Comparison of ENCODE assay signal across 16 mouse cellular contexts in the genomic region with DNA sequence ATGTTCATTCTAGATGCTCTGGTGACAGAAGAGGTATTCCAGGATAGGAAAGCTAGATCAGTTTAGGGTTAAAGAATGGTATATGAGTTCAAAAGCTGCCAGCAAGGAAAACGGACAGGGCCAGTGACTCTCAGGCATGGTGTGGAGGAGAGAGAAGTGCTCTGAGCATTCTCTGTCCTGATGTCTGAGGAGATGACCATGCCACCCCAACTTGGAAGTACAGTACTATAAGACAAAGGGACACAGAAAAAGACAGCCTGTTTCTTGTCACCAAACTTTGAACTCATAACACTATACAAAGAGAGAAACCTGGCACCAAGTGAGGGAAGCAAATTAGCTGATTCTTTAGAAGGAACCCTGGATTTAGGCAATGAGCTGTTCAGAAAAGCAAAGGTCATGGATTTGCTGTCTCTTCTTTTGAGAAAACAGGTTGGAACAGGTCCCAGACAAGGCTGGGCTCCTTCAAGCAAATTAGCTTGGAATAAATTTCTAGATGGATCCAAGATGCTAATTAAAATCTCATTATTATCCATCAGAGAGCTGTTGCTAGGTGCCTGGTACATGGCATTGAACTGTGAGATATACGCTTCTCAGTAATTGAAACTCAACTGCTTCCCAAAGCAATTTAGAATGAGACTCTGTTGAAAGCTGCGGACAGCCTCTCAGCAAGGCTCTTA. TPM values are rescaled to one million over a fixed set of nuclear protein-coding genes. Genes with fewer than 3 reads are reported as not detected.
A peak's percentile ranks its signal among the peaks of the same experiment; 100 is the strongest.
DNase-seq lines count a peak whose midpoint lies in the region; ATAC-seq lines count a peak whose summit lies in the region.
"Had no signal": no experiment of that assay in that cellular context is flagged by ENCODE, and none has a peak within 500 bp of the region (broad histone marks: within the 10 kb centered on the region; RNA-seq: fewer than 3 reads in every experiment).

No protein-coding gene starts in this region.

- H3K4me1 ChIP-seq in hindbrain, embryonic 13.5 days (replicated peaks): no peaks in the 10 kb centered on the region; the same call in 1 of the 2 replicates
- no peaks in the 10 kb centered on the region for H3K4me1 ChIP-seq in hindbrain, embryonic 11.5 days (replicated peaks; ENCODE audit: control insufficient read depth, insufficient read depth, low read length)
- peaks cover 20% of the 10 kb centered on the region; the same call in 1 of the 2 replicates for H3K4me1 ChIP-seq in forebrain, embryonic 13.5 days
- H3K4me1 ChIP-seq in heart, embryonic 11.5 days (ENCODE audit: control insufficient read depth, insufficient read depth, low read length): no peaks in the 10 kb centered on the region
- H3K4me1 ChIP-seq: embryonic facial prominence, embryonic 12.5 days; megakaryocyte, embryonic 14.5 days had no signal

- no peaks in the 10 kb centered on the region for H3K36me3 ChIP-seq in hindbrain, embryonic 13.5 days
- no peaks in the 10 kb centered on the region for H3K36me3 ChIP-seq in hindbrain, embryonic 11.5 days (ENCODE audit: control insufficient read depth, insufficient read depth, low read length)
- no peaks in the 10 kb centered on the region for H3K36me3 ChIP-seq in forebrain, embryonic 13.5 days (ENCODE audit: poor library complexity, severe bottlenecking)
- no peaks in the 10 kb centered on the region for H3K36me3 ChIP-seq in heart, embryonic 11.5 days (ENCODE audit: control insufficient read depth, insufficient read depth, low read length)
- H3K36me3 ChIP-seq: embryonic facial prominence, embryonic 12.5 days had no signal

- H3K4me2 ChIP-seq in hindbrain, embryonic 13.5 days: no peak overlapping the region
- H3K4me2 ChIP-seq in hindbrain, embryonic 11.5 days (replicated peaks; ENCODE audit: low read depth, low read length): no peak overlapping the region
- H3K4me2 ChIP-seq in forebrain, embryonic 13.5 days: no peak overlapping the region
- H3K4me2 ChIP-seq in heart, embryonic 11.5 days: no peak overlapping the region
- H3K4me2 ChIP-seq: embryonic facial prominence, embryonic 12.5 days; lung, embryonic 14.5 days had no signal

- H3K4me3 ChIP-seq in hindbrain, embryonic 13.5 days: no peak overlapping the region
- no peak overlapping the region for H3K4me3 ChIP-seq in hindbrain, embryonic 11.5 days (ENCODE audit: low read depth, low read length)
- H3K4me3 ChIP-seq in forebrain, embryonic 13.5 days: no peak overlapping the region
- H3K4me3 ChIP-seq in heart, embryonic 11.5 days (ENCODE audit: low read depth, low read length): no peak overlapping the region
- H3K4me3 ChIP-seq: embryonic facial prominence, embryonic 12.5 days; megakaryocyte, embryonic 14.5 days had no signal

- 0 out of 2 replicates have a peak, but pooled peaks cover 10% of the 10 kb centered on the region for H3K27me3 ChIP-seq in hindbrain, embryonic 13.5 days
- H3K27me3 ChIP-seq in hindbrain, embryonic 11.5 days (ENCODE audit: control insufficient read depth, insufficient read depth, low read length): no peaks in the 10 kb centered on the region
- no peaks in the 10 kb centered on the region for H3K27me3 ChIP-seq in forebrain, embryonic 13.5 days
- no peaks in the 10 kb centered on the region for H3K27me3 ChIP-seq in heart, embryonic 11.5 days (ENCODE audit: control insufficient read depth, insufficient read depth, low read length)
- H3K27me3 ChIP-seq: embryonic facial prominence, embryonic 12.5 days; megakaryocyte, embryonic 14.5 days had no signal

- peak; percentile 90 for ATAC-seq in hindbrain, embryonic 13.5 days (ENCODE audit: low FRiP score)
- no peak for ATAC-seq in hindbrain, embryonic 11.5 days (ENCODE audit: low FRiP score)
- peak; percentile 95 for ATAC-seq in forebrain, embryonic 13.5 days
- no peak for ATAC-seq in heart, embryonic 11.5 days (replicated peaks; ENCODE audit: insufficient number of reproducible peaks, low FRiP score, low TSS enrichment)

- H3K9me3 ChIP-seq in hindbrain, embryonic 13.5 days: no peaks in the 10 kb centered on the region
- no peaks in the 10 kb centered on the region for H3K9me3 ChIP-seq in hindbrain, embryonic 11.5 days (ENCODE audit: control insufficient read depth, low read length)
- no peaks in the 10 kb centered on the region for H3K9me3 ChIP-seq in forebrain, embryonic 13.5 days (replicated peaks)
- no peaks in the 10 kb centered on the region for H3K9me3 ChIP-seq in heart, embryonic 11.5 days (replicated peaks; ENCODE audit: control insufficient read depth, low read length)
- H3K9me3 ChIP-seq: embryonic facial prominence, embryonic 12.5 days had no signal

- no peak overlapping the region for H3K9ac ChIP-seq in hindbrain, embryonic 13.5 days
- H3K9ac ChIP-seq in hindbrain, embryonic 11.5 days (ENCODE audit: low read depth, low read length): no peak overlapping the region
- no peak overlapping the region for H3K9ac ChIP-seq in forebrain, embryonic 13.5 days
- H3K9ac ChIP-seq in heart, embryonic 11.5 days (ENCODE audit: low read depth, low read length): no peak overlapping the region
- H3K9ac ChIP-seq: embryonic facial prominence, embryonic 12.5 days; lung, embryonic 14.5 days had no signal

- WGBS in hindbrain, embryonic 13.5 days: 59% methylated on average over 3 of the region's 3 CpGs
- 80% methylated on average over 3 of the region's 3 CpGs for WGBS in hindbrain, embryonic 11.5 days
- 18% methylated on average over 3 of the region's 3 CpGs for WGBS in forebrain, embryonic 13.5 days
- 76% methylated on average over 3 of the region's 3 CpGs for WGBS in heart, embryonic 11.5 days (ENCODE audit: insufficient replicate concordance)

- peak overlapping the region; percentile 5; the same call in 1 of the 2 replicates for H3K27ac ChIP-seq in hindbrain, embryonic 13.5 days
- H3K27ac ChIP-seq in hindbrain, embryonic 11.5 days (ENCODE audit: low read depth, low read length): no peak overlapping the region
- H3K27ac ChIP-seq in forebrain, embryonic 13.5 days: peak overlapping the region; percentile 79
- no peak overlapping the region for H3K27ac ChIP-seq in heart, embryonic 11.5 days (ENCODE audit: low read depth, low read length)
- H3K27ac ChIP-seq: embryonic facial prominence, embryonic 12.5 days had no signal

- no peak for DNase-seq in hindbrain, embryonic 11.5 days (ENCODE audit: low spot score)
- DNase-seq in MN1 (ENCODE audit: low spot score): peak; percentile 25
- peak; percentile 30 to 37 for DNase-seq in layer of hippocampus, postnatal 10 days (ENCODE audit: low spot score in 2 of 2)
- DNase-seq in kidney, postnatal 25 days: no peak
- DNase-seq in adrenal gland, postnatal 10 days: no peak
- DNase-seq: adrenal gland, adult 2 months; cerebellum, adult 11-12 months; gastrocnemius, postnatal 10 days; heart, postnatal 10 days; kidney, adult 8-10 months; lung, embryonic 14.5 days had no signal

RNA-seq across cellular contexts. Expression of gene Fam184b, which starts 43.9 kb away (rescaled TPM):
- 2.1 and 3.1 TPM in 2 replicates for polyA plus RNA-seq in hindbrain, embryonic 13.5 days (2015; fragmentation: Nextera tagmentation; extraction: Ambion mirVana)
- polyA plus RNA-seq in hindbrain, embryonic 11.5 days (2014; fragmentation: Nextera tagmentation; extraction: Ambion mirVana): 0.81 and 0.91 TPM in 2 replicates
- 3.2 and 3.6 TPM in 2 replicates for polyA plus RNA-seq in forebrain, embryonic 13.5 days (2015; fragmentation: Nextera tagmentation; extraction: Ambion mirVana)
- total RNA-seq in layer of hippocampus, postnatal 10 days (2021): 10 to 100 TPM; 20.5 to 21.4 TPM
- 0.06 and 0.39 TPM in 2 replicates for polyA plus RNA-seq in heart, embryonic 11.5 days (2014; fragmentation: Nextera tagmentation; extraction: Ambion mirVana)
- 1 to 10 TPM in 1 of 2 experiments, under 1 TPM in 1; 0.93 to 1.2 TPM for total RNA-seq in adrenal gland, postnatal 10 days (2021)
- polyA plus RNA-seq: adrenal gland, adult 2 months had no signal

Comparison
In these comparisons a context has a peak if more than half of its experiments do, and no peak if none do; other contexts are left out.
1. ATAC-seq: peak in hindbrain, embryonic 13.5 days (single experiment) and forebrain, embryonic 13.5 days (single experiment); none in hindbrain, embryonic 11.5 days (single experiment) and heart, embryonic 11.5 days (single experiment).
2. H3K27ac ChIP-seq: peak in hindbrain, embryonic 13.5 days (single experiment) and forebrain, embryonic 13.5 days (single experiment); none in hindbrain, embryonic 11.5 days (single experiment) and heart, embryonic 11.5 days (single experiment).
3. DNase-seq: peak in MN1 (single experiment) and layer of hippocampus, postnatal 10 days (2 of 2); none in hindbrain, embryonic 11.5 days (single experiment), kidney, postnatal 25 days (0 of 2) and adrenal gland, postnatal 10 days (single experiment).